Mouse (Mus musculus) small intestine, adult 2 months (tissue): ENCODE data around the gene Zdhhc12.

Experiments used
- CTCF ChIP-seq: fragments of 200-500 bp; IDR thresholded peaks from 2 replicates; pipeline ENCODE4 v1.5.1; 2012; ENCODE audit warnings: low read depth, mild to moderate bottlenecking, control low read depth, inconsistent platforms, low read length, moderate library complexity, mixed read lengths; ENCODE audit not compliant: insufficient replicate concordance, insufficient read length; ENCODE audit errors: extremely low read depth
- POLR2A ChIP-seq: fragments of 200-500 bp; IDR thresholded peaks from 2 replicates; pipeline ENCODE4 v1.6.1; 2012; ENCODE audit warnings: low read depth, mild to moderate bottlenecking, control low read depth, inconsistent platforms, low read length, moderate library complexity

DNA sequence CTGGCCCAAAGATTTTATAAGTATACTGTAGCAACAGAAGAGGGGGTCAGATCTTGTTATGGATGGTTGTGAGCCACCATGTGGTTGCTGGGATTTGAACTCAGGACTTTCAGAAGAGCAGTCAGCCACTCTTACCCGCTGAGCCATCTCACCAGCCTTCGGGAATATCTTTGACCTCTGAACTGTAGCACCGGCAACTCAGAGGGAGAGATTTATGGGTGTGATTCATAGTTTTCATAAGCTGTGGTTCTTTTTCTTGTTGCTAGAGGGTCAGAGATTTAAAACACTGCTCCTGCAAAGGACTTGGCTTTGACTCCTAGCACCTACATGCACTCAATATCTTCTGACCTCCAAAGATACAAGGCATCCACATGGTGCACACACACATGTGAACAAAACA is 17.8 kb downstream of the Zdhhc12 start:
- no peak for TF ChIP-seq POLR2A
- no peak for TF ChIP-seq CTCF
